In the genomic region with DNA sequence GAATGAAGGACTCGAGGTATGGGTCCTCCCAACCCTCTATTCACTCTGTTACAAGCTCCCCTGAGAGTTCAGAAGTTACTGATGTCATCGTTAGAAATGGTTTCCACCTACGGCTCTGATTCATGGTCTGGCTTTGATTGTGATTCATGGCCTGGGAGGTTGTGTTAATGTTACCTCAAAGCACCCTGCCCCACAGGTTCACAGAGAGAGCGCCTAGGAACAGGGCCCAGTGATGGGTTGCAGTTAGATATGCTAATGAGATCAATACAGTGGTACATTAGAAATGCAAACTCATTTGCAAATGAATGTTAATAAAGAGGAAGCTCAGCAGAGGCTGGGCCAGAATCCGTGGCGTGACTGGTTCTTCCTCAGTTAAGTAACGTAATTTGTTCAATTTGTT, we compare ENCODE assay signal across 26 mouse cellular contexts.
A peak's percentile ranks its signal among the peaks of the same experiment; 100 is the strongest.
DNase-seq lines count a peak whose midpoint lies in the region; TF ChIP-seq lines count a peak whose summit lies in the region.
"Had no signal": no experiment of that assay in that cellular context is flagged by ENCODE, and none has a peak within 500 bp of the region (broad histone marks: within the 10 kb centered on the region; RNA-seq: fewer than 3 reads in every experiment).

No protein-coding gene starts in this region.

- peaks cover 3% of the 10 kb centered on the region for H3K4me1 ChIP-seq in ES-Bruce4 (ENCODE audit: control insufficient read depth, insufficient read depth, low read length)
- H3K4me1 ChIP-seq: embryonic facial prominence, embryonic 12.5 days; embryonic facial prominence, embryonic 15.5 days; heart, embryonic 10.5 days; heart, embryonic 13.5 days had no signal

- no peaks in the 10 kb centered on the region; the same call in 1 of the 2 replicates for H3K27me3 ChIP-seq in ES-Bruce4 (ENCODE audit: control insufficient read depth, insufficient read depth, low read length, poor library complexity, severe bottlenecking)
- H3K27me3 ChIP-seq: embryonic facial prominence, embryonic 12.5 days; heart, embryonic 13.5 days; Patski had no signal

- no peaks in the 10 kb centered on the region for H3K9me3 ChIP-seq in ES-Bruce4 (replicated peaks; ENCODE audit: control insufficient read depth, insufficient read depth, low read length, poor library complexity, severe bottlenecking)
- H3K9me3 ChIP-seq: embryonic facial prominence, embryonic 12.5 days; embryonic facial prominence, embryonic 15.5 days; forebrain, embryonic 12.5 days; forebrain, embryonic 15.5 days; heart, embryonic 10.5 days; heart, embryonic 13.5 days had no signal

- peak overlapping the region; percentile 52; the same call in 1 of the 2 replicates for H3K27ac ChIP-seq in ES-Bruce4 (ENCODE audit: insufficient read depth, low read length)
- H3K27ac ChIP-seq: embryonic facial prominence, embryonic 12.5 days; embryonic facial prominence, embryonic 15.5 days; forebrain, embryonic 12.5 days; forebrain, embryonic 15.5 days; heart, adult 2 months; heart, embryonic 10.5 days; heart, embryonic 13.5 days; hindbrain, embryonic 14.5 days; hindbrain, postnatal 0 days had no signal

- no peak overlapping the region for H3K4me3 ChIP-seq in ES-Bruce4 (ENCODE audit: low read depth, low read length)
- H3K4me3 ChIP-seq: embryonic facial prominence, embryonic 12.5 days; embryonic facial prominence, embryonic 15.5 days; forebrain, embryonic 12.5 days; forebrain, embryonic 15.5 days; heart, adult 2 months; heart, embryonic 10.5 days; heart, embryonic 13.5 days had no signal

- no peaks in the 10 kb centered on the region for H3K36me3 ChIP-seq in ES-Bruce4 (ENCODE audit: control insufficient read depth, insufficient read depth, low read length, poor library complexity, severe bottlenecking)
- H3K36me3 ChIP-seq: embryonic facial prominence, embryonic 12.5 days; embryonic facial prominence, embryonic 15.5 days; forebrain, embryonic 12.5 days; forebrain, embryonic 15.5 days; heart, embryonic 10.5 days; heart, embryonic 13.5 days had no signal

- peak; percentile 78 for DNase-seq in ES-CJ7 (ENCODE audit: low read depth, low spot score)
- DNase-seq in R1 (ENCODE audit: low read depth, low spot score): peak; percentile 86
- peak; percentile 29 for DNase-seq in brain, adult 2 months (ENCODE audit: low read depth, low spot score)
- DNase-seq in cerebellum, postnatal 14 days: no peak
- DNase-seq in right cerebral cortex, postnatal 25 days: no peak
- no peak for DNase-seq in adrenal gland, adult 2 months
- DNase-seq in frontal cortex, postnatal 36 days (ENCODE audit: low spot score in 2 of 2): no peak
- DNase-seq: adrenal gland, postnatal 14 days; cerebellum, adult 18-20 months; cerebellum, adult 9-10 months; cerebellum, postnatal 25 days; gastrocnemius, postnatal 10 days; gastrocnemius, postnatal 36 days; heart, adult 2 months; heart, postnatal 14 days; heart, postnatal 4 days had no signal

- TF ChIP-seq CTCF in ES-Bruce4 (IDR thresholded peaks at IDR 0.05; ENCODE audit: low read depth, low read length): no peak

- TF ChIP-seq EP300 in ES-Bruce4 (IDR thresholded peaks at IDR 0.05; ENCODE audit: insufficient read depth, low read depth, low read length): peak; percentile 75

- TF ChIP-seq POLR2A in ES-Bruce4 (IDR thresholded peaks at IDR 0.05; ENCODE audit: insufficient read depth, low read length): no peak

- no peak overlapping the region for H3K9ac ChIP-seq in ES-Bruce4 (ENCODE audit: low read depth, poor library complexity, severe bottlenecking)
- H3K9ac ChIP-seq: embryonic facial prominence, embryonic 12.5 days; embryonic facial prominence, embryonic 15.5 days; forebrain, embryonic 12.5 days; forebrain, embryonic 15.5 days; heart, embryonic 13.5 days; hindbrain, embryonic 14.5 days had no signal

Comparison
In these comparisons a context has a peak if more than half of its experiments do, and no peak if none do; other contexts are left out.
1. DNase-seq: peak in ES-CJ7 (single experiment), R1 (single experiment) and brain, adult 2 months (single experiment); none in cerebellum, postnatal 14 days (0 of 2), right cerebral cortex, postnatal 25 days (single experiment), adrenal gland, adult 2 months (single experiment) and frontal cortex, postnatal 36 days (0 of 2).